Mouse (Mus musculus) neural tube, embryonic 14.5 days (tissue): Measurements from ENCODE around the gene Gm1110. TPM values are rescaled to one million over a fixed set of nuclear protein-coding genes. Genes with fewer than 3 reads are reported as not detected.

Experiments
- polyA plus RNA-seq: library from polyadenylated mRNA; unstranded; fragments of >200 nt; fragmentation: Nextera tagmentation; extraction: Ambion mirVana; gene quantifications from 2 replicates; pipeline ENCODE4 v1.2.1, GENCODE M21; 2014

The Gm1110 gene
- polyA plus RNA-seq, 1 experiment from 2014 or later, result not detected

Other genes with a start within 250 kb of the Gm1110 start
- gene B3gat1, start 189.4 kb downstream of the Gm1110 start, polyA plus RNA-seq, result 51.9 and 63.4 TPM in 2 replicates
- gene Glb1l2, start 116.6 kb downstream of the Gm1110 start, polyA plus RNA-seq, result 1.9 and 3.2 TPM in 2 replicates
- gene Glb1l3, start 62.2 kb downstream of the Gm1110 start, polyA plus RNA-seq, result not detected in 2 replicates
- gene Acad8, start 76.5 kb upstream of the Gm1110 start, polyA plus RNA-seq, result 27.4 and 30.9 TPM in 2 replicates
- gene Thyn1, start 76.6 kb upstream of the Gm1110 start, polyA plus RNA-seq, result 136 and 145 TPM in 2 replicates
- 90.4 and 100 TPM in 2 replicates for gene Vps26b, start 107.0 kb upstream of the Gm1110 start, polyA plus RNA-seq
- gene Ncapd3, start 107.1 kb upstream of the Gm1110 start, polyA plus RNA-seq, result 16.7 and 18.4 TPM in 2 replicates
- gene Jam3, start 232.3 kb upstream of the Gm1110 start, polyA plus RNA-seq, result 36.1 and 49.7 TPM in 2 replicates